Mouse (Mus musculus) hindbrain, postnatal 0 days (tissue): ENCODE data around the gene Hspbap1. TPM values are rescaled to one million over a fixed set of nuclear protein-coding genes. Genes with fewer than 3 reads are reported as not detected.

Experiments
- ATAC-seq: fragments of 200-750 bp; cut with Nextera tagmentation; 2 replicates; pipeline ENCODE4 v1.8.0; 2017; ENCODE audit warnings: mild to moderate bottlenecking, moderate TSS enrichment, moderate library complexity
- DNase-seq: peaks from one replicate; pipeline ENCODE4 v3.0.0-alpha.2; 2015; ENCODE audit warnings: low spot score
- H3K27ac ChIP-seq: fragments of 300-500 bp; sonication (generic); 2 replicates; pipeline ENCODE4 v1.5.1; 2014; ENCODE audit warnings: mild to moderate bottlenecking
- H3K27me3 ChIP-seq: fragments of 300-500 bp; sonication (generic); 2 replicates; pipeline ENCODE4 v1.6.1; 2014; ENCODE audit warnings: low read length, mixed read lengths; ENCODE audit not compliant: insufficient read depth
- H3K36me3 ChIP-seq: fragments of 300-500 bp; sonication (generic); 2 replicates; pipeline ENCODE4 v1.6.1; 2014; ENCODE audit warnings: low read length, mixed read lengths; ENCODE audit not compliant: insufficient read depth
- H3K4me1 ChIP-seq: fragments of 300-500 bp; sonication (generic); 2 replicates; pipeline ENCODE4 v1.6.1; 2014; ENCODE audit warnings: antibody characterized with exemption, low read length, mixed read lengths; ENCODE audit not compliant: insufficient read depth
- H3K4me2 ChIP-seq: fragments of 300-500 bp; sonication (generic); 2 replicates; pipeline ENCODE4 v1.6.1; 2014; ENCODE audit warnings: low read depth, mild to moderate bottlenecking, low read length, moderate library complexity, mixed read lengths
- H3K4me3 ChIP-seq: fragments of 300-500 bp; sonication (generic); 2 replicates; pipeline ENCODE4 v1.5.1; 2014; ENCODE audit warnings: low read length
- H3K9ac ChIP-seq: fragments of 300-500 bp; sonication (generic); replicated peaks from 2 replicates; pipeline ENCODE4 v1.6.1; 2014; ENCODE audit warnings: mild to moderate bottlenecking, low read length, moderate library complexity, mixed read lengths
- H3K9me3 ChIP-seq: fragments of 300-500 bp; sonication (generic); 2 replicates; pipeline ENCODE4 v1.6.1; 2016; ENCODE audit warnings: low read length, mixed read lengths
- CTCF ChIP-seq: IDR thresholded peaks from 2 replicates; pipeline ENCODE4 v1.5.1; 2016; ENCODE audit warnings: antibody characterized with exemption, control low read depth, low read depth
- WGBS: fragments of 180-500 bp; shearing (Covaris S2); extraction: QIAGEN DNeasy Blood & Tissue Kit; methylation state at CpG from one replicate; pipeline ENCODE4 v1.1.7; 2014; 5-methylcytosine and 5-hydroxymethylcytosine counted together
- polyA plus RNA-seq: library from polyadenylated mRNA; unstranded; fragments of >200 nt; fragmentation: Nextera tagmentation; extraction: Ambion mirVana; gene quantifications from 2 replicates; pipeline ENCODE4 v1.2.1, GENCODE M21; 2015
- total RNA-seq: library from RNA; depleted of rRNA; stranded (reverse); fragments of >200 nt; gene quantifications from 2 replicates; pipeline ENCODE4 v1.2.3, GENCODE M21; 2014

The Hspbap1 gene
- total and polyA plus RNA-seq, 2 experiments from 2014 or later, result 4.4 to 7.9 TPM

- no peaks in the 10 kb centered on the region for H3K9me3 ChIP-seq
- peak within 1 kb of the TSS; percentile 96 for H3K4me2 ChIP-seq
- no peaks in the 10 kb centered on the region for H3K36me3 ChIP-seq
- peak within 1 kb of the TSS; percentile 88 for H3K9ac ChIP-seq
- peak within 1 kb of the TSS; percentile 66 for H3K27ac ChIP-seq
- H3K27me3 ChIP-seq, result no peaks in the 10 kb centered on the region
- H3K4me1 ChIP-seq, result peaks cover 15% of the 10 kb centered on the region; the same call in 1 of the 2 replicates
- peak within 1 kb of the TSS; percentile 89 for H3K4me3 ChIP-seq
- under 1% methylated on average over 73 of the region's 78 CpGs for WGBS
- TF ChIP-seq CTCF, result no peak
- ATAC-seq (peak; percentile 83), DNase-seq (peak; percentile 76)
Measured at GRCm38 (mm10) chr16:35768785-35769642, 1.2 kb upstream of the Hspbap1 start, which contains the start of gene Dirc2. Gene Dirc2 (minus strand): TSS chr16:35769356.

GRCm38 (mm10) chr16:35771141-35771540 is 966 bp downstream of the Hspbap1 start:
- no peaks in the 10 kb centered on the region for H3K36me3 ChIP-seq
- H3K27ac ChIP-seq, result no peak overlapping the region
- peaks cover 15% of the 10 kb centered on the region; the same call in 1 of the 2 replicates for H3K4me1 ChIP-seq
- no peak overlapping the region for H3K9ac ChIP-seq
- H3K4me3 ChIP-seq, result peak overlapping the region; percentile 89
- no peak for DNase-seq
- ATAC-seq, result no peak
- H3K27me3 ChIP-seq, result no peaks in the 10 kb centered on the region
- no peak for TF ChIP-seq CTCF
- WGBS, result 23% methylated on average over 8 of the region's 8 CpGs
- no peaks in the 10 kb centered on the region for H3K9me3 ChIP-seq
- peak overlapping the region; percentile 96 for H3K4me2 ChIP-seq

GRCm38 (mm10) chr16:35771606-35772005 is 1.4 kb downstream of the Hspbap1 start:
- H3K27ac ChIP-seq, result no peak overlapping the region
- DNase-seq, result no peak
- no peak overlapping the region for H3K9ac ChIP-seq
- peaks cover 15% of the 10 kb centered on the region; the same call in 1 of the 2 replicates for H3K4me1 ChIP-seq
- no peaks in the 10 kb centered on the region for H3K9me3 ChIP-seq
- 0 out of 2 replicates have a peak, but pooled peaks have one; percentile 10 for TF ChIP-seq CTCF
- H3K36me3 ChIP-seq, result no peaks in the 10 kb centered on the region
- ATAC-seq, result no peak
- H3K4me3 ChIP-seq, result no peak overlapping the region
- no peaks in the 10 kb centered on the region for H3K27me3 ChIP-seq
- H3K4me2 ChIP-seq, result no peak overlapping the region
- 86% methylated on average over 5 of the region's 5 CpGs for WGBS

- Histone ChIP-seq H3K9ac (no peak overlapping the region), H3K4me1 (peaks cover 12% of the 10 kb centered on the region; the same call in 1 of the 2 replicates), H3K4me3 (no peak overlapping the region), H3K27me3 (no peaks in the 10 kb centered on the region), H3K4me2 (no peak overlapping the region), H3K36me3 (no peaks in the 10 kb centered on the region), H3K9me3 (no peaks in the 10 kb centered on the region), H3K27ac (no peak overlapping the region)
- no peak for DNase-seq
- 89% methylated on average over 5 of the region's 5 CpGs for WGBS
- no peak for ATAC-seq
- no peak for TF ChIP-seq CTCF
Measured at GRCm38 (mm10) chr16:35772598-35772997, 2.4 kb downstream of the Hspbap1 start.

GRCm38 (mm10) chr16:35775835-35776234 is 5.7 kb downstream of the Hspbap1 start:
- no peak overlapping the region for H3K27ac ChIP-seq
- no peaks in the 10 kb centered on the region for H3K9me3 ChIP-seq
- no peak overlapping the region for H3K4me3 ChIP-seq
- H3K4me2 ChIP-seq, result no peak overlapping the region
- H3K4me1 ChIP-seq, result 0 out of 2 replicates have a peak, but pooled peaks cover 5% of the 10 kb centered on the region
- DNase-seq (no peak), ATAC-seq (no peak)
- 94% methylated on average over 1 of the region's 1 CpGs for WGBS
- TF ChIP-seq CTCF, result no peak
- no peaks in the 10 kb centered on the region for H3K27me3 ChIP-seq
- no peaks in the 10 kb centered on the region for H3K36me3 ChIP-seq
- no peak overlapping the region for H3K9ac ChIP-seq

- no peak overlapping the region for H3K4me3 ChIP-seq
- H3K4me2 ChIP-seq, result no peak overlapping the region
- WGBS, result 90% methylated on average over 7 of the region's 7 CpGs
- ATAC-seq (no peak), DNase-seq (no peak)
- TF ChIP-seq CTCF, result no peak
- no peaks in the 10 kb centered on the region for H3K9me3 ChIP-seq
- no peak overlapping the region for H3K27ac ChIP-seq
- H3K4me1 ChIP-seq, result no peaks in the 10 kb centered on the region
- H3K27me3 ChIP-seq, result no peaks in the 10 kb centered on the region
- no peaks in the 10 kb centered on the region for H3K36me3 ChIP-seq
- no peak overlapping the region for H3K9ac ChIP-seq
Measured at GRCm38 (mm10) chr16:35776737-35777136, 6.6 kb downstream of the Hspbap1 start.

GRCm38 (mm10) chr16:35777768-35778167 is 7.6 kb downstream of the Hspbap1 start:
- Histone ChIP-seq H3K27me3 (no peaks in the 10 kb centered on the region), H3K36me3 (no peaks in the 10 kb centered on the region), H3K9me3 (no peaks in the 10 kb centered on the region), H3K27ac (no peak overlapping the region), H3K4me1 (no peaks in the 10 kb centered on the region), H3K4me2 (no peak overlapping the region), H3K9ac (no peak overlapping the region), H3K4me3 (no peak overlapping the region)
- ATAC-seq (no peak), DNase-seq (no peak)
- TF ChIP-seq CTCF, result no peak
- WGBS, result 98% methylated on average over 4 of the region's 4 CpGs
